Mouse (Mus musculus) midbrain, postnatal 0 days (tissue): ENCODE results near the gene Suclg1. TPM values are rescaled to one million over a fixed set of nuclear protein-coding genes. Genes with fewer than 3 reads are reported as not detected.

ENCODE experiments used
- ATAC-seq: fragments of 200-750 bp; cut with Nextera tagmentation; 2 replicates; pipeline ENCODE4 v1.8.0; 2017; ENCODE audit warnings: moderate number of reproducible peaks, mild to moderate bottlenecking, moderate TSS enrichment, moderate library complexity; ENCODE audit not compliant: low FRiP score
- DNase-seq: peaks from one replicate; pipeline ENCODE4 v3.0.0-alpha.2; 2015; ENCODE audit warnings: low spot score
- H3K27ac ChIP-seq: fragments of 300-500 bp; sonication (generic); 2 replicates; pipeline ENCODE4 v1.5.1; 2014; ENCODE audit warnings: low read depth, mild to moderate bottlenecking, low read length, mixed read lengths
- H3K27me3 ChIP-seq: fragments of 300-500 bp; sonication (generic); 2 replicates; pipeline ENCODE4 v1.6.1; 2014; ENCODE audit warnings: low read length, control low read depth, mixed read lengths; ENCODE audit not compliant: insufficient read depth
- H3K36me3 ChIP-seq: fragments of 300-500 bp; sonication (generic); 2 replicates; pipeline ENCODE4 v1.6.1; 2014; ENCODE audit warnings: low read length, control low read depth, mixed read lengths; ENCODE audit not compliant: insufficient read depth
- H3K4me1 ChIP-seq: fragments of 300-500 bp; sonication (generic); 2 replicates; pipeline ENCODE4 v1.6.1; 2014; ENCODE audit warnings: mild to moderate bottlenecking, control low read depth, antibody characterized with exemption, low read length, mixed read lengths; ENCODE audit not compliant: insufficient read depth
- H3K4me2 ChIP-seq: fragments of 300-500 bp; sonication (generic); 2 replicates; pipeline ENCODE4 v1.6.1; 2014; ENCODE audit warnings: low read depth, mild to moderate bottlenecking, low read length, mixed read lengths; ENCODE audit not compliant: poor library complexity, severe bottlenecking
- H3K4me3 ChIP-seq: fragments of 300-500 bp; sonication (generic); 2 replicates; pipeline ENCODE4 v1.5.1; 2014; ENCODE audit warnings: low read depth, mild to moderate bottlenecking, low read length, moderate library complexity
- H3K9ac ChIP-seq: fragments of 300-500 bp; sonication (generic); replicated peaks from 2 replicates; pipeline ENCODE4 v1.6.1; 2014; ENCODE audit warnings: mild to moderate bottlenecking, low read length, moderate library complexity, mixed read lengths; ENCODE audit not compliant: poor library complexity, severe bottlenecking
- H3K9me3 ChIP-seq: fragments of 300-500 bp; sonication (generic); 2 replicates; pipeline ENCODE4 v1.6.1; 2016; ENCODE audit warnings: low read length, control low read depth
- CTCF ChIP-seq: IDR thresholded peaks from 2 replicates; pipeline ENCODE4 v1.5.1; 2016; ENCODE audit warnings: antibody characterized with exemption, mild to moderate bottlenecking
- WGBS: fragments of 180-500 bp; shearing (Covaris S2); extraction: QIAGEN DNeasy Blood & Tissue Kit; methylation state at CpG from one replicate; pipeline ENCODE4 v1.1.7; 2014; 5-methylcytosine and 5-hydroxymethylcytosine counted together
- polyA plus RNA-seq: library from polyadenylated mRNA; unstranded; fragments of >200 nt; fragmentation: Nextera tagmentation; extraction: Ambion mirVana; gene quantifications from 2 replicates; pipeline ENCODE4 v1.2.1, GENCODE M21; 2015
- total RNA-seq: library from RNA; depleted of rRNA; stranded (reverse); fragments of >200 nt; gene quantifications from 2 replicates; pipeline ENCODE4 v1.2.3, GENCODE M21; 2014; rRNA removed

Suclg1 gene
- total RNA-seq (38.2 and 39.1 TPM in 2 replicates), polyA plus RNA-seq (123 and 129 TPM in 2 replicates)

GRCm38 (mm10) chr6:73248237-73249048 is at the start of gene Suclg1:
Suclg1 (plus strand) TSS chr6:73248382.
- DNase-seq (peak; percentile 92), ATAC-seq (peak; percentile 94)
- no peaks in the 10 kb centered on the region for H3K9me3 ChIP-seq
- WGBS = 1% methylated on average over 57 of the region's 58 CpGs
- peak within 1 kb of the TSS; percentile 95 for H3K9ac ChIP-seq
- H3K27me3 ChIP-seq = no peaks in the 10 kb centered on the region
- peak within 1 kb of the TSS; percentile 94 for H3K4me3 ChIP-seq
- no peaks in the 10 kb centered on the region for H3K36me3 ChIP-seq
- peaks cover 11% of the 10 kb centered on the region for H3K4me1 ChIP-seq
- H3K27ac ChIP-seq = peak within 1 kb of the TSS; percentile 82
- peak within 1 kb of the TSS; percentile 75 for H3K4me2 ChIP-seq
- no peak for TF ChIP-seq CTCF

- no peaks in the 10 kb centered on the region for H3K27me3 ChIP-seq
- H3K36me3 ChIP-seq = no peaks in the 10 kb centered on the region
- H3K9me3 ChIP-seq = no peaks in the 10 kb centered on the region
- H3K4me2 ChIP-seq = no peak overlapping the region
- ATAC-seq (no peak), DNase-seq (no peak)
- H3K27ac ChIP-seq = no peak overlapping the region
- WGBS = 81% methylated on average over 2 of the region's 2 CpGs
- no peak overlapping the region for H3K4me3 ChIP-seq
- H3K4me1 ChIP-seq = no peaks in the 10 kb centered on the region
- no peak for TF ChIP-seq CTCF
- no peak overlapping the region for H3K9ac ChIP-seq
These were observed 44.5 kb upstream of the Suclg1 start for GRCm38 (mm10) chr6:73203724-73204123.

- H3K4me1 ChIP-seq = no peaks in the 10 kb centered on the region
- 85% methylated on average over 4 of the region's 4 CpGs for WGBS
These were observed 43.2 kb upstream of the Suclg1 start for GRCm38 (mm10) chr6:73204937-73205336.

GRCm38 (mm10) chr6:73209598-73209997 is 38.6 kb upstream of the Suclg1 start:
- Histone ChIP-seq H3K4me3 (no peak overlapping the region), H3K36me3 (no peaks in the 10 kb centered on the region), H3K9ac (no peak overlapping the region), H3K27me3 (no peaks in the 10 kb centered on the region), H3K9me3 (no peaks in the 10 kb centered on the region), H3K27ac (no peak overlapping the region), H3K4me2 (no peak overlapping the region), H3K4me1 (no peaks in the 10 kb centered on the region)
- no peak for ATAC-seq
- no peak for TF ChIP-seq CTCF
- 91% methylated on average over 6 of the region's 6 CpGs for WGBS
- no peak for DNase-seq

More at GRCm38 (mm10) chr6:73204937-73205336, 43.2 kb upstream of the Suclg1 start:
- ATAC-seq = no peak
- Histone ChIP-seq H3K4me3 (no peak overlapping the region), H3K27ac (no peak overlapping the region), H3K9me3 (no peaks in the 10 kb centered on the region), H3K27me3 (no peaks in the 10 kb centered on the region), H3K9ac (no peak overlapping the region), H3K4me2 (no peak overlapping the region), H3K36me3 (no peaks in the 10 kb centered on the region)
- no peak for DNase-seq
- TF ChIP-seq CTCF = peak; percentile 33

GRCm38 (mm10) chr6:73210445-73210972 is 37.7 kb upstream of the Suclg1 start:
- Histone ChIP-seq H3K27ac (no peak overlapping the region), H3K4me1 (no peaks in the 10 kb centered on the region), H3K4me2 (no peak overlapping the region), H3K27me3 (no peaks in the 10 kb centered on the region), H3K4me3 (no peak overlapping the region), H3K9me3 (no peaks in the 10 kb centered on the region), H3K36me3 (no peaks in the 10 kb centered on the region), H3K9ac (no peak overlapping the region)
- ATAC-seq (no peak), DNase-seq (no peak)
- WGBS = 90% methylated on average over 4 of the region's 4 CpGs
- TF ChIP-seq CTCF = no peak

- Histone ChIP-seq H3K4me3 (no peak overlapping the region), H3K9ac (no peak overlapping the region), H3K27ac (no peak overlapping the region), H3K9me3 (no peaks in the 10 kb centered on the region), H3K36me3 (no peaks in the 10 kb centered on the region), H3K4me2 (no peak overlapping the region), H3K4me1 (no peaks in the 10 kb centered on the region), H3K27me3 (no peaks in the 10 kb centered on the region)
- no peak for DNase-seq
- ATAC-seq = no peak
- 84% methylated on average over 3 of the region's 3 CpGs for WGBS
- TF ChIP-seq CTCF = no peak
These were observed 37.1 kb upstream of the Suclg1 start for GRCm38 (mm10) chr6:73211036-73211435.
